Mouse (Mus musculus) bone marrow macrophage, adult 2 months (primary cell): Measurements from ENCODE around the gene Asap2. TPM values are rescaled to one million over a fixed set of nuclear protein-coding genes. Genes with fewer than 3 reads are reported as not detected.

ENCODE experiments used
- H3K27ac ChIP-seq: 2 replicates; pipeline ENCODE4 v1.5.1; 2012; ENCODE audit warnings: low read depth, low read length; ENCODE audit not compliant: insufficient read depth
- H3K4me1 ChIP-seq: 2 replicates; pipeline ENCODE4 v1.6.1; 2012; ENCODE audit warnings: low read length; ENCODE audit not compliant: control insufficient read depth, insufficient read depth
- H3K4me3 ChIP-seq: 2 replicates; pipeline ENCODE4 v1.5.1; 2012; ENCODE audit warnings: mild to moderate bottlenecking, low read length, moderate library complexity; ENCODE audit not compliant: insufficient read depth
- CTCF ChIP-seq: IDR thresholded peaks from 2 replicates; pipeline ENCODE4 v1.5.1; 2012; ENCODE audit warnings: low read depth, mild to moderate bottlenecking, low read length, moderate library complexity
- POLR2A ChIP-seq: IDR thresholded peaks from 2 replicates; pipeline ENCODE4 v1.6.1; 2012; ENCODE audit warnings: mild to moderate bottlenecking, low read depth, low read length, borderline replicate concordance
- polyA plus RNA-seq: library from polyadenylated mRNA; stranded (reverse); fragments of >200 nt; gene quantifications from 2 replicates; pipeline ENCODE4 v1.2.4, GENCODE M21; 2012; ENCODE audit not compliant: missing spikeins, insufficient read depth, insufficient read length

Asap2 gene
- polyA plus RNA-seq, 1 experiment: 0.79 TPM

GRCm38 (mm10) chr12:21166884-21167575 lies 176.8 kb downstream of the Asap2 start:
- no peak overlapping the region for H3K27ac ChIP-seq
- no peaks in the 10 kb centered on the region for H3K4me1 ChIP-seq
- TF ChIP-seq CTCF (no peak), POLR2A (no peak)
- no peak overlapping the region for H3K4me3 ChIP-seq

GRCm38 (mm10) chr12:21167741-21168140 lies 177.5 kb downstream of the Asap2 start:
- H3K4me1 ChIP-seq: no peaks in the 10 kb centered on the region
- no peak overlapping the region for H3K27ac ChIP-seq
- TF ChIP-seq POLR2A (no peak), CTCF (no peak)
- no peak overlapping the region for H3K4me3 ChIP-seq

- H3K27ac ChIP-seq: no peak overlapping the region
- TF ChIP-seq POLR2A (no peak), CTCF (no peak)
- no peaks in the 10 kb centered on the region for H3K4me1 ChIP-seq
- no peak overlapping the region for H3K4me3 ChIP-seq
Observed at GRCm38 (mm10) chr12:21168149-21168548, 177.9 kb downstream of the Asap2 start.

GRCm38 (mm10) chr12:21171776-21172490 lies 181.7 kb downstream of the Asap2 start:
- TF ChIP-seq CTCF: no peak
- TF ChIP-seq POLR2A: no peak
- H3K27ac ChIP-seq: no peak overlapping the region
- no peaks in the 10 kb centered on the region for H3K4me1 ChIP-seq
- H3K4me3 ChIP-seq: no peak overlapping the region

GRCm38 (mm10) chr12:21173847-21174412 lies 183.7 kb downstream of the Asap2 start:
- TF ChIP-seq POLR2A: no peak
- no peak for TF ChIP-seq CTCF
- H3K27ac ChIP-seq: no peak overlapping the region
- no peaks in the 10 kb centered on the region for H3K4me1 ChIP-seq
- no peak overlapping the region for H3K4me3 ChIP-seq

GRCm38 (mm10) chr12:21176399-21176798 lies 186.1 kb downstream of the Asap2 start:
- Histone ChIP-seq H3K4me3 (no peak overlapping the region), H3K4me1 (no peaks in the 10 kb centered on the region), H3K27ac (no peak overlapping the region)
- no peak for TF ChIP-seq POLR2A
- no peak for TF ChIP-seq CTCF

GRCm38 (mm10) chr12:21177123-21177698 lies 187.0 kb downstream of the Asap2 start:
- TF ChIP-seq CTCF: no peak
- TF ChIP-seq POLR2A: no peak
- no peak overlapping the region for H3K27ac ChIP-seq

GRCm38 (mm10) chr12:21180091-21180490 lies 189.8 kb downstream of the Asap2 start:
- H3K27ac ChIP-seq: no peak overlapping the region
- TF ChIP-seq CTCF (no peak), POLR2A (no peak)
- no peaks in the 10 kb centered on the region for H3K4me1 ChIP-seq
- H3K4me3 ChIP-seq: no peak overlapping the region

More at GRCm38 (mm10) chr12:21177123-21177698, 187.0 kb downstream of the Asap2 start:
- no peak overlapping the region for H3K4me3 ChIP-seq
- H3K4me1 ChIP-seq: no peaks in the 10 kb centered on the region

GRCm38 (mm10) chr12:21182786-21183185 lies 192.5 kb downstream of the Asap2 start:
- Histone ChIP-seq H3K4me1 (no peaks in the 10 kb centered on the region), H3K27ac (no peak overlapping the region), H3K4me3 (no peak overlapping the region)
- TF ChIP-seq CTCF (no peak), POLR2A (no peak)

- Histone ChIP-seq H3K4me1 (no peaks in the 10 kb centered on the region), H3K27ac (no peak overlapping the region), H3K4me3 (no peak overlapping the region)
- TF ChIP-seq POLR2A (no peak), CTCF (no peak)
Observed at GRCm38 (mm10) chr12:21183321-21183720, 193.1 kb downstream of the Asap2 start.
